Comparison of ENCODE assay signal across 9 mouse cellular contexts in the genomic region with DNA sequence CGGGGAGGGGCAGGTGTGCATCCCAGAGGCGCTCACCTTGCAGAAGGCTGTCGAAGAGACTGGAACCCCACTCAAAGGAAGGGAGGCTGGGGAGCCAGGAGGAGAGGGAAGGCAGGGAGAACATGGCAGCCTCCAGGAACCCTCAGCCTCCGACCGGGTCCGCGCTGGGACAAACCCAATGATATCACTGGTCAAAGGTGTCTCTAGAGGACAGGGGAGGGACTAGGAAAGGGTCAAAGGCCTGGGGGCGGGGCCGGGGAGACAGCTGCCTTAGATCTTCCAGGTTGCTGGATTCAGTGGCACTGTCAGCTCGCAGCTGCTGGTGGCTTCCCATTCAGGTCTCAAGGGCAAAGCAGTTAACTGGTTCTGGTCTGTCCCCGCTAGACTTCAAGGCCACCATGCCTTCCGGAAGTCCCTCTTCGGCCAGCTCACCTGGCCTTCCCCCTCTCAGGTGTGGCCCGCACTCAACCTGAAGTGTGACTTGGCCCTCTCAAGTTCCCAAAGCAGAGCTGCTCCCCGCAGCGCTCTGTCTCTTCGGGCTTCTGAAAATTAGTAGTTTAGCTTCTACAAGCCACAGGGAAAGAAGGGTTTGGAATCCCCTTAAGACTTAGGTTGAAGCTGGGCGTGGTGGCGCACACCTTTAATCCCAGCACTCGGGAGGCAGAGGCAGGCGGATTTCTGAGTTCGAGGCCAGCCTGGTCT. TPM values are rescaled to one million over a fixed set of nuclear protein-coding genes. Genes with fewer than 3 reads are reported as not detected.
DNase-seq lines count a peak whose midpoint lies in the region; ATAC-seq lines count a peak whose summit lies in the region.
"Had no signal": no experiment of that assay in that cellular context is flagged by ENCODE, and none has a peak within 500 bp of the region (broad histone marks: within the 10 kb centered on the region; RNA-seq: fewer than 3 reads in every experiment).

No protein-coding gene starts in this region.

- intact Hi-C loops in gastrocnemius, postnatal 14 days (cut with DNase I; ENCODE audit: low total_unique reads): loop anchor here (10.0 kb wide), 1 partner anchor 227 kb away; the partner anchor contains the start of gene Ctrc

- H3K4me2 ChIP-seq in intestine, embryonic 14.5 days (ENCODE audit: low read length): peak overlapping the region; percentile 50
- H3K4me2 ChIP-seq in liver, embryonic 15.5 days: peak overlapping the region; percentile 57
- H3K4me2 ChIP-seq in neural tube, embryonic 13.5 days: peak overlapping the region; percentile 50

- no peaks in the 10 kb centered on the region for H3K36me3 ChIP-seq in intestine, embryonic 14.5 days (ENCODE audit: control insufficient read depth, insufficient read depth, low read length)
- H3K36me3 ChIP-seq in liver, embryonic 15.5 days (replicated peaks): no peaks in the 10 kb centered on the region
- no peaks in the 10 kb centered on the region for H3K36me3 ChIP-seq in neural tube, embryonic 13.5 days

- peak overlapping the region; percentile 54; the same call in 1 of the 2 replicates for H3K27ac ChIP-seq in intestine, embryonic 14.5 days (ENCODE audit: low read depth)
- peak overlapping the region; percentile 49; the same call in 1 of the 2 replicates for H3K27ac ChIP-seq in liver, embryonic 15.5 days (replicated peaks)
- no peak overlapping the region for H3K27ac ChIP-seq in neural tube, embryonic 13.5 days (replicated peaks)

- WGBS in intestine, embryonic 14.5 days: 11% methylated on average over 22 of the region's 22 CpGs
- WGBS in liver, embryonic 15.5 days (ENCODE audit: insufficient replicate concordance): 10% methylated on average over 22 of the region's 22 CpGs
- 14% methylated on average over 22 of the region's 22 CpGs for WGBS in neural tube, embryonic 13.5 days

- peak overlapping the region; percentile 35 for H3K9ac ChIP-seq in intestine, embryonic 14.5 days (ENCODE audit: low read length)
- peak overlapping the region; percentile 3; the same call in 1 of the 2 replicates for H3K9ac ChIP-seq in liver, embryonic 15.5 days
- peak overlapping the region; percentile 53 for H3K9ac ChIP-seq in neural tube, embryonic 13.5 days

- H3K9me3 ChIP-seq in intestine, embryonic 14.5 days (ENCODE audit: control insufficient read depth, low read length): no peaks in the 10 kb centered on the region
- no peaks in the 10 kb centered on the region for H3K9me3 ChIP-seq in liver, embryonic 15.5 days (replicated peaks)
- no peaks in the 10 kb centered on the region for H3K9me3 ChIP-seq in neural tube, embryonic 13.5 days

- peaks cover 17% of the 10 kb centered on the region for H3K4me1 ChIP-seq in intestine, embryonic 14.5 days (replicated peaks; ENCODE audit: control insufficient read depth, insufficient read depth, low read length)
- H3K4me1 ChIP-seq in liver, embryonic 15.5 days (replicated peaks): peaks cover 15% of the 10 kb centered on the region
- H3K4me1 ChIP-seq in neural tube, embryonic 13.5 days (replicated peaks): peaks cover 11% of the 10 kb centered on the region

- ATAC-seq in intestine, embryonic 14.5 days (replicated peaks; ENCODE audit: low FRiP score, low TSS enrichment, low read depth): peak; percentile 52
- ATAC-seq in liver, embryonic 15.5 days (ENCODE audit: insufficient read depth): peak; percentile 57
- ATAC-seq in neural tube, embryonic 13.5 days (ENCODE audit: low read depth): peak; percentile 46; the same call in 1 of the 2 replicates

- peak overlapping the region; percentile 27 for H3K4me3 ChIP-seq in intestine, embryonic 14.5 days (ENCODE audit: low read depth, low read length)
- H3K4me3 ChIP-seq in liver, embryonic 15.5 days (replicated peaks): peak overlapping the region; percentile 52
- peak overlapping the region; percentile 5 for H3K4me3 ChIP-seq in neural tube, embryonic 13.5 days

- H3K27me3 ChIP-seq in intestine, embryonic 14.5 days (replicated peaks; ENCODE audit: control insufficient read depth, insufficient read depth, low read length): no peaks in the 10 kb centered on the region
- no peaks in the 10 kb centered on the region for H3K27me3 ChIP-seq in liver, embryonic 15.5 days
- H3K27me3 ChIP-seq in neural tube, embryonic 13.5 days: no peaks in the 10 kb centered on the region

- peak; percentile 56 for DNase-seq in adrenal gland, adult 2 months
- DNase-seq in adrenal gland, postnatal 25 days: no peak
- DNase-seq in embryo, embryonic 9.5 days (ENCODE audit: extremely low spot score): peak; percentile 59
- peak; percentile 78 for DNase-seq in intestine, embryonic 14.5 days (ENCODE audit: low spot score)
- no peak for DNase-seq in cerebellum, adult 8-10 months
- no peak for DNase-seq in gastrocnemius, postnatal 14 days

RNA-seq across cellular contexts. Expression of gene Tmem82, which starts 0.4 kb away (rescaled TPM):
- total RNA-seq in adrenal gland, adult 2 months (2021): 1 to 10 TPM in 1 of 2 experiments, under 1 TPM in 1; 0.93 to 1.6 TPM
- 2.8 TPM in 2 replicates for polyA plus RNA-seq in adrenal gland, adult 2 months (2012; rRNA removed)
- 0.64 and 2.0 TPM in 2 replicates for total RNA-seq in adrenal gland, postnatal 25 days (2021)
- 6.0 and 8.4 TPM in 2 replicates for polyA plus RNA-seq in intestine, embryonic 14.5 days (2014; fragmentation: Nextera tagmentation; extraction: Ambion mirVana)
- 4.4 and 4.6 TPM in 2 replicates for polyA plus RNA-seq in liver, embryonic 15.5 days (2015; fragmentation: Nextera tagmentation; extraction: Ambion mirVana)
- 0.31 TPM in 1 of 2 replicates, not detected in the other for polyA plus RNA-seq in neural tube, embryonic 13.5 days (2015; fragmentation: Nextera tagmentation; extraction: Ambion mirVana)
- total RNA-seq in gastrocnemius, postnatal 14 days (2021): 1 to 10 TPM in 1 of 2 experiments, under 1 TPM in 1; 0.66 to 1.8 TPM
- polyA plus RNA-seq: C2C12 had no signal

RNA-seq across cellular contexts. Expression of gene Slc25a34, which starts 5.6 kb away (rescaled TPM):
- total RNA-seq in adrenal gland, adult 2 months (2021): 10 to 100 TPM in 1 of 2 experiments, 1 to 10 TPM in 1; 9.2 to 14.2 TPM
- 4.3 and 5.7 TPM in 2 replicates for polyA plus RNA-seq in adrenal gland, adult 2 months (2012; rRNA removed)
- 2.7 TPM in 2 replicates for total RNA-seq in adrenal gland, postnatal 25 days (2021)
- 0.17 and 0.26 TPM in 2 replicates for polyA plus RNA-seq in intestine, embryonic 14.5 days (2014; fragmentation: Nextera tagmentation; extraction: Ambion mirVana)
- polyA plus RNA-seq in liver, embryonic 15.5 days (2015; fragmentation: Nextera tagmentation; extraction: Ambion mirVana): 0.07 TPM in 1 of 2 replicates, not detected in the other
- 0.11 TPM in 1 of 2 replicates, not detected in the other for polyA plus RNA-seq in neural tube, embryonic 13.5 days (2015; fragmentation: Nextera tagmentation; extraction: Ambion mirVana)
- total RNA-seq in gastrocnemius, postnatal 14 days (2021): 10 to 100 TPM in 1 of 2 experiments, 1 to 10 TPM in 1; 9.0 to 17.7 TPM

RNA-seq across cellular contexts. Expression of gene Fblim1, which starts 12.1 kb away (rescaled TPM):
- total RNA-seq in adrenal gland, adult 2 months (2021): 10 to 100 TPM in 1 of 2 experiments, 1 to 10 TPM in 1; 9.0 to 23.0 TPM
- 10.4 and 12.8 TPM in 2 replicates for polyA plus RNA-seq in adrenal gland, adult 2 months (2012; rRNA removed)
- total RNA-seq in adrenal gland, postnatal 25 days (2021): 9.5 and 12.7 TPM in 2 replicates
- polyA plus RNA-seq in intestine, embryonic 14.5 days (2014; fragmentation: Nextera tagmentation; extraction: Ambion mirVana): 94.6 and 108 TPM in 2 replicates
- polyA plus RNA-seq in liver, embryonic 15.5 days (2015; fragmentation: Nextera tagmentation; extraction: Ambion mirVana): 1.7 and 1.9 TPM in 2 replicates
- 32.1 and 36.6 TPM in 2 replicates for polyA plus RNA-seq in neural tube, embryonic 13.5 days (2015; fragmentation: Nextera tagmentation; extraction: Ambion mirVana)
- total RNA-seq in gastrocnemius, postnatal 14 days (2021): 1 to 10 TPM; 2.5 to 3.9 TPM

RNA-seq across cellular contexts. Expression of gene Plekhm2, which starts 46.7 kb away (rescaled TPM):
- 10 to 100 TPM; 47.8 to 73.2 TPM for total RNA-seq in adrenal gland, adult 2 months (2021)
- polyA plus RNA-seq in adrenal gland, adult 2 months (2012; rRNA removed): 63.1 and 63.4 TPM in 2 replicates
- 54.7 and 61.0 TPM in 2 replicates for total RNA-seq in adrenal gland, postnatal 25 days (2021)
- 3.2 and 3.7 TPM in 2 replicates for polyA plus RNA-seq in intestine, embryonic 14.5 days (2014; fragmentation: Nextera tagmentation; extraction: Ambion mirVana)
- polyA plus RNA-seq in liver, embryonic 15.5 days (2015; fragmentation: Nextera tagmentation; extraction: Ambion mirVana): 1.1 and 2.0 TPM in 2 replicates
- polyA plus RNA-seq in neural tube, embryonic 13.5 days (2015; fragmentation: Nextera tagmentation; extraction: Ambion mirVana): 6.6 and 7.6 TPM in 2 replicates
- 10 to 100 TPM; 22.2 to 27.7 TPM for total RNA-seq in gastrocnemius, postnatal 14 days (2021)

Comparison
In these comparisons a context has a peak if more than half of its experiments do, and no peak if none do; other contexts are left out.
1. DNase-seq: peak in adrenal gland, adult 2 months (single experiment), embryo, embryonic 9.5 days (single experiment) and intestine, embryonic 14.5 days (single experiment); none in adrenal gland, postnatal 25 days (single experiment), cerebellum, adult 8-10 months (single experiment) and gastrocnemius, postnatal 14 days (single experiment).
2. H3K9ac ChIP-seq: peak in every context shown above with its lines; median percentile 53 in neural tube, embryonic 13.5 days; 35 in intestine, embryonic 14.5 days; 3 in liver, embryonic 15.5 days.
3. Peak in every context shown above with its lines, with median percentiles within 50 percentile points of each other: ATAC-seq, H3K4me2 ChIP-seq and H3K4me3 ChIP-seq.